ENCODE assay signal across 24 mouse cellular contexts in genomic region chr8:10303992-10304391, GRCm38 (mm10).
A peak's percentile ranks its signal among the peaks of the same experiment; 100 is the strongest.
DNase-seq lines count a peak whose midpoint lies in the region; ATAC-seq lines count a peak whose summit lies in the region.
"Had no signal": no experiment of that assay in that cellular context is flagged by ENCODE, and none has a peak within 500 bp of the region (broad histone marks: within the 10 kb centered on the region; RNA-seq: fewer than 3 reads in every experiment).

No protein-coding gene starts in this region.

- no peak overlapping the region for H3K9ac ChIP-seq in midbrain, embryonic 14.5 days (replicated peaks; ENCODE audit: low read length)
- H3K9ac ChIP-seq: forebrain, embryonic 13.5 days; heart, embryonic 12.5 days; heart, embryonic 15.5 days; hindbrain, embryonic 13.5 days; intestine, embryonic 15.5 days had no signal

- no peak overlapping the region for H3K4me2 ChIP-seq in midbrain, embryonic 14.5 days (ENCODE audit: low read length)
- H3K4me2 ChIP-seq: forebrain, embryonic 13.5 days; heart, embryonic 12.5 days; heart, embryonic 15.5 days; hindbrain, embryonic 13.5 days; intestine, embryonic 15.5 days had no signal

- H3K4me3 ChIP-seq in midbrain, embryonic 14.5 days (replicated peaks; ENCODE audit: low read depth, low read length) = no peak overlapping the region
- H3K4me3 ChIP-seq: forebrain, embryonic 10.5 days; forebrain, embryonic 13.5 days; heart, embryonic 12.5 days; heart, embryonic 15.5 days; hindbrain, embryonic 10.5 days; hindbrain, embryonic 13.5 days; intestine, embryonic 15.5 days had no signal

- no peak for ATAC-seq in midbrain, embryonic 14.5 days (ENCODE audit: low FRiP score, low TSS enrichment)
- ATAC-seq: hindbrain, embryonic 16.5 days; intestine, embryonic 15.5 days had no signal

- no peaks in the 10 kb centered on the region for H3K36me3 ChIP-seq in midbrain, embryonic 14.5 days (ENCODE audit: control insufficient read depth, insufficient read depth, low read length)
- H3K36me3 ChIP-seq: forebrain, embryonic 10.5 days; G1E; heart, embryonic 12.5 days; heart, embryonic 15.5 days; hindbrain, embryonic 10.5 days; hindbrain, embryonic 13.5 days; intestine, embryonic 15.5 days had no signal

- H3K27ac ChIP-seq in midbrain, embryonic 14.5 days (replicated peaks; ENCODE audit: low read depth, low read length) = no peak overlapping the region
- H3K27ac ChIP-seq: forebrain, embryonic 10.5 days; heart, embryonic 15.5 days; hindbrain, embryonic 10.5 days; hindbrain, embryonic 13.5 days; intestine, embryonic 15.5 days had no signal

- H3K9me3 ChIP-seq in midbrain, embryonic 14.5 days (ENCODE audit: control insufficient read depth, low read length) = no peaks in the 10 kb centered on the region
- H3K9me3 ChIP-seq: forebrain, embryonic 10.5 days; forebrain, embryonic 13.5 days; G1E; heart, embryonic 12.5 days; heart, embryonic 15.5 days; hindbrain, embryonic 10.5 days; hindbrain, embryonic 13.5 days; intestine, embryonic 15.5 days had no signal

- WGBS in midbrain, embryonic 14.5 days = 84% methylated on average over 3 of the region's 3 CpGs

- no peaks in the 10 kb centered on the region for H3K27me3 ChIP-seq in midbrain, embryonic 14.5 days (ENCODE audit: control insufficient read depth, insufficient read depth, low read length)
- H3K27me3 ChIP-seq: forebrain, embryonic 13.5 days; heart, embryonic 12.5 days; heart, embryonic 15.5 days; hindbrain, embryonic 13.5 days; intestine, embryonic 15.5 days had no signal

- 0 out of 2 replicates have a peak, but pooled peaks cover 17% of the 10 kb centered on the region for H3K4me1 ChIP-seq in midbrain, embryonic 14.5 days (ENCODE audit: control insufficient read depth, insufficient read depth, low read length)
- H3K4me1 ChIP-seq: forebrain, embryonic 10.5 days; hindbrain, embryonic 10.5 days; intestine, embryonic 15.5 days had no signal

- peak; percentile 6 for DNase-seq in adrenal gland, adult 2 months
- DNase-seq in adrenal gland, postnatal 25 days = no peak
- peak; percentile 38 to 39 for DNase-seq in cerebellum, postnatal 10 days
- DNase-seq in cerebellum, adult 11 months = no peak
- DNase-seq in 3T3-L1 (ENCODE audit: low read depth, low spot score) = peak; percentile 7
- DNase-seq in midbrain, embryonic 14.5 days = no peak
- DNase-seq: adrenal gland, postnatal 14 days; B cell, adult 2 months; cerebellum, adult 11-12 months; cerebellum, adult 8-10 months; gastrocnemius, postnatal 10 days; gastrocnemius, postnatal 36 days; heart, postnatal 10 days; heart, postnatal 36 days; kidney, adult 11 months had no signal

Comparison
In these comparisons a context has a peak if more than half of its experiments do, and no peak if none do; other contexts are left out.
1. DNase-seq: peak in adrenal gland, adult 2 months (single experiment), cerebellum, postnatal 10 days (2 of 2) and 3T3-L1 (single experiment); none in adrenal gland, postnatal 25 days (single experiment), cerebellum, adult 11 months (single experiment) and midbrain, embryonic 14.5 days (single experiment).